Mouse (Mus musculus): ENCODE measurements around the gene Aurkb.
A peak's percentile ranks its signal among the peaks of the same experiment; 100 is the strongest.

- TF ChIP-seq ZC3H11A (IDR thresholded peaks at IDR 0.05; ENCODE audit: borderline replicate concordance, low read depth, low read length) (no peak), HCFC1 (IDR thresholded peaks at IDR 0.05; ENCODE audit: borderline replicate concordance, insufficient read depth, low read length) (peak; percentile 51; the same call in 1 of the 2 replicates)
These were observed 25.3 kb downstream of the Aurkb start, which contains the start of gene Tmem107 for GRCm38 (mm10) chr11:69070590-69071222.
